Mouse (Mus musculus): ENCODE measurements at regions not wholly inside any gene's neighbourhood (a gene's known extent, or its start where the extent isn't known, plus 50 kb on each side); places are given as distances from the start of the nearest gene placed in this dataset.
A peak's percentile ranks its signal among the peaks of the same experiment; 100 is the strongest.

DNA sequence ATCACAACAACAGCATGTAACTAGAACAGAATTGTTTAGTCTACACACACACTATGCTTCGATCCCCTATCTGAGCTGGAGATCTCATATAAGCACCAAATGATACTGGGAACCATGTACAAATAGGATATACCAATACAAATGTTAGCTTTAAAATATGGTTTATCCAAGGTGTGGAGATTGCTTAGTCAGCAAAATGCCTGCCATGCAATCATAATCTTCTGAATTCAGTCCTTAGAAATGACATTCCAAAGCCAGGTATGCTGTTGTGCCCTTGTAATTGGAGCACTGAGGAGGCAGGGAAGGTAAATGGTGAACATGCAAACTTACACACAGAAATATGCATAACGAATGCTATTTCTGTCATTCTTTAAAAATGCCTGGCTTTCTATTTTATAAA is 54.0 kb upstream of the Thsd7b start:
- DNase-seq: no peak

DNA sequence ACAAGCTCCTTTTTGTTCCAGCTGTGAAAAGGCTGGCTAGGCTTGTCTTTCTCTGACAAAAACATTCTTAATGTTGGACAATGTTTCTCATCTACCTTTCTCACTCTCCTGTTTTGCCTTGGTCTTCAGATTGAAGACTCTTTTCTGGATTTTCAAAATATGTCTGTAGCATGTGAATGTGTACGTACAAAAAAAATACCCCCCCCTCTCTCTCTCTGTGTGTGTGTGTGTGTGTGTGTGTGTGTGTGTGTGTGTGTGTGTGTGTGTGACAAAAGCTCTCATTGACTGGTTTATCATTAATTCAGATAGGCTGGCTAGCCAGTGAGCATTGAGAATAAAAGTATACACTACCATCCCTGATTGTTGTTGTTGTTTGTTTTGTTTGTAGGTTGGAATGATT is 64.3 kb upstream of the Thsd7b start:
- DNase-seq: no peak

DNA sequence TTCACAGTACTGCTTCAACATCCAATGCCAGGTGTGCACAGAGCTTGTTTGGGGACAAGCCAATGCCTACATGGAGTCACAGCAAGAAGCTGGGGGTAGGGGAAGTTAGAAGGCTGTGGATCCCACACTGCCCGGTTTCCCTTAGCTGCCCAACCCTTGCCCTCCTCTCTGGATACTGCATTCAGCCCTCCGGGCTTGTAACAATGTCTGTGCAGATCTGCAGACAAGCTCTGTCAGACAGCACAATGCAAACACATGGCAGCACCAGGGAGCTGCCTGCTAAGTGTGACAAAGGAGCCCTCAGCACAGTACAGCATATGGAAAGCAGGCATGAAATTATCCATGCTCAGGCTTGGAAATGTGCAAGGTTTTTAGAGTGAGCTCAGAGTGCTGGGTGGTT is 64.7 kb upstream of the Thsd7b start:
- peak; percentile 8 for DNase-seq

DNA sequence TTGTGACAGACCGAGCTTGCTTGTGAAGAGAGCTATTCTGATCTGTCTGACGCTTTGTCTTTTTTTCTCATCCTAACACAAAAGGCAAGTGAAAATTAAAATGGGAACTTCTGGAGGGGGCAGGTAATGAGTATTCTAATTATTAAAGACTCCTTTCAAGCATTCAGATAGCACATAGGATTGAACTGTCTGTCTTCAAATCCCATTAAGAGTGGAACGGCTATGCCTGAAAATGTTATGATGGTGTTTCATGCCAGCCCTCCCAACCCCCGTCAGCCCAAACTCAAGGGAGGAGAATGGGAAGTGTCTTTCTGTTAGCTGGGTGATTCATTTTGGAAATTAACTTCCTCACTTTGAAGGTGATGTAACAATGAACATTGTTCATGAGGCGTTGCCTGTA is 65.4 kb upstream of the Thsd7b start:
- DNase-seq: peak; percentile 7

DNA sequence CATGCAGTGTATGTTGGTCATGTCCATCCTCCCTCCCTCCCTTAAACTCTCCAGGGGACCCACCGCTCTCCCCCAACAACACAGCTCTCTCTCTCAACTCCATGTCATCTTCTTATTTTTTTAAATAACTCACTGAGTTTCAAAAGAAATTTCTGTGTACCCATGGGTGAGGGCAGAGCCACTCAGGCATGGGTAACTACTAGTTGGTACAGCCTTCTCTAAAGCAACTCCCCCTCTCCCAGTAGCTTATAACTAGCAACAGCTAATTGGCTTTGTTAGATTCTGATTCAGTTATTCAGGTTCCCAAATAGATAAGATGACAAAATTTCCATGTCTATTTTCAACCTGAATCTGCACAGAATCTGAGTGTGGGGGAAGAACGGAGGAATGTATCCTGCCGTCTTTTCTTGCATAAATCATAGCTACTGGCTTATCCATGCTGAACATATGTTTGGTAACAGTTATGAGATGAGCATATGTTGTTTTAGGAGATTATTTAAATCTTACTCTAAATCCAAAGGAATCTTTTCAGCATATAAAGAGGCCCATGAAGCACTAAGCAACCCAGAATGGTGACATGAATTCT is 92.8 kb upstream of the Thsd7b start:
- peak; percentile 33 for DNase-seq

DNA sequence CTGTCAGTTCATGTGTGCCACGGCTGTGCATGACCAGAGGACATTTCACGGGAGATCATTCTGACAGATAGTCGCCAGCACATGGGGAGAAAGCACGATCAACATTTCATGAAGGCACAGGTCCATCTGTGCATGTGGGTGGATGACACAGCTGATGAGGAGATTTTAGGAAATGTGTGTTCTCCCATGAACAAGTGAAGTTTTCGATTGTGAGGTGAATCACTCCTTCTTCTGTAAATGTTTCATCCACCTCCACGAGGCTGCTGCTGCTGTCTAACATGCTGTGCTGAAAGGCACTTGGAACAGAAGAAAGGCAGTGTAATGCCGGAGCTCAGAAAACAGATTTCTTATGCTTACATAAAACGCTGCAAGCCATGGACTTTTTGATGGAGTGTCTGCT is 103.2 kb upstream of the Thsd7b start:
- peak; percentile 77 for DNase-seq

DNA sequence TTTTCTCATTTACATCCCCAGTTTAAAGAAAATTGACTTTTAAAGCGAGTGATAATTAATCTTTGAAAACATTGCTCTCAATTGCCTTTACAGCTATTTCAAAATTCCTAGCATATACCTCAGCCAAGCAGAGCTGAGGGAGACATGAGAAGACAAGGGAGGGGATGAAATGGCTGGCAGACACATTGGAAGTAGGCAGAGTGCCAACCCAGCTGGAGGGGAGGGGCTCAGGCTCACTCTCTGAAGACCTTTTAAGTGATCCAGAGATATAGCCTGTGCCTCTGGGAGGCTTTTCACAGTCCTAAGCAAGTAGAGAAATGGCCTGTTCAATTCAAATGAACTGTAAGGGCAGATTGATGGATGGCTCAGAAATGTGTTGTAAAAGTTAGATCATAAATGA is 122.5 kb upstream of the Thsd7b start:
- DNase-seq: no peak

DNA sequence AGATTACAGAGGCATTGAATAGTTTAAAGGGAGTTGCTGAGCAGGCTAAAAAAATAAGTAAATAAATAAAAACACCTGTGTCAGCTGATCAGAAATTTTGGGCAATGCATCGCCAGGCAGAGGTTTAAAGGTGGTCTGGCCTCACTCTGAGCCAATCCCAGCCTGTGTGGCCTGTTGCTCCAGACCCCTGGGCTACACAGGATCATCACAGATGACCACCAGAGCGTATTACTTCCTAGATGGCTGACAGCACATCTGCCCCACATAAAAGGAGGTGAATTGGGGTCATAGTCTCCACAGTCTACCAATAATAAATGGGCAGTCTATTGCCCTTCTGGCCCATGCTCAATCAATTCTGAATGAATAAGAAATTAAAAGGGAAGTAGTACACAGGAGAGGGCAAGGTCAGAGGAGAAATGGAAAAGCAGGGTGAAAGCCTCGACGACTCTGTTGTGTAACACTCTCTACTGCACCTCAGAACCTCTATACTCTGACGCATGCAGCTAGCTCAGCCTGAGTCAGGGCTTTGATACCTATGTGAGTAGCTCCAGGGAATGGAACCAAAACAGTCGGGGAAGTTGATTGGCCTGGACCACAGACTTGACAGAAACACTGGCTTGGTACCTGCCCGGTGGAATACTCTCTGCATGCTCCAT is 124.2 kb upstream of the Thsd7b start:
- no peak for DNase-seq

DNA sequence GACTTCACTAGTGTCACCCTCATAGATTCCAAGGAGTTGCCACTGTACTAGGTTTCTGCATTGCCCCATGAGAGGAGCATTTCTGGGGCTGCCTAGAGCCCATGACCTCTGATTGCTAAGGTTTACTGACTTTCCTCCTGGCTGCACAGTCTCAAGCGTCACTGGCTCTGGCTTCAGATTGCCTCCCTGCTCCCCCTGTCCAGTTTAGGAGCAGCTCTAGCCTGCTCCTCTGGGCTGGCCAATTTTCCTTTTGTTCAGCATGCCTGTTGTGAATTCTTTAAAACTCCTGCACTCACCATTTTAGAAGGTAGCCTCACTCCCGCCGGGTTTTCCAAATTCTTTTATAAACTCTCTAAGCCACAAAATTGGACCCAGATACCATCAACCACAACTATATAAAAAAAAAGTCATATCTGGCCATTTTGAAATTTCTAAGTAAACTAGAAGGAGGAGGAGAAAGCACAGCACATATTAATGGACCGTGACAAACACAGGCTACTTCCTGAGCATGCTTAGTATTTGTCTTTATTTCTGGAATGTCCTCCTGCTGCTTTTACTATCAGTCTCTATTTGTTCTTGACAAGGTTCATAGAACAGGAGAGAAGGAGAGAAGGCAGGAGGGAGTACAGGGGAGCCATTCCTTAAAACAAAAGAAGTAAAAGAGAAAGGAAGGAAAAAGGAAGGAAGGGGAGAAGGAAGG is 126.6 kb upstream of the Thsd7b start:
- DNase-seq: no peak

DNA sequence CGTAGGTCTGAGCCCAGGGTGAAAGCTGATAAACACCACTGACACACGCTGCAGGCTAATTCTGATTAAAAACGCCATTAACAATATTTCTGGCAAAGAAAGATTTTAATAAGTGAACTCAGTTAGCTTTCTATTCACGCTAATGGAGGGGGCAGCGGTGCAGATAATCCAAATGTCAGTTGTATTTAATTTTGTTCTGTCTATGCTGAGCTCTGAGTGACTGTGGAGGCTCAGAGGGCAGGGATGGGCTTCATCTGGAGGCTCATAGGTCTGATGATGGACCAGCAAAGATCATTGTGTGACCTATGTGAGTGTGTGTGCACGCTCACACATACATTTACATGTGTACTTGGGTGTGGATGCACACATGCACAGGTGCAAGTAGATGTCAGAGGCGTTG is 134.3 kb upstream of the Thsd7b start:
- DNase-seq: no peak

DNA sequence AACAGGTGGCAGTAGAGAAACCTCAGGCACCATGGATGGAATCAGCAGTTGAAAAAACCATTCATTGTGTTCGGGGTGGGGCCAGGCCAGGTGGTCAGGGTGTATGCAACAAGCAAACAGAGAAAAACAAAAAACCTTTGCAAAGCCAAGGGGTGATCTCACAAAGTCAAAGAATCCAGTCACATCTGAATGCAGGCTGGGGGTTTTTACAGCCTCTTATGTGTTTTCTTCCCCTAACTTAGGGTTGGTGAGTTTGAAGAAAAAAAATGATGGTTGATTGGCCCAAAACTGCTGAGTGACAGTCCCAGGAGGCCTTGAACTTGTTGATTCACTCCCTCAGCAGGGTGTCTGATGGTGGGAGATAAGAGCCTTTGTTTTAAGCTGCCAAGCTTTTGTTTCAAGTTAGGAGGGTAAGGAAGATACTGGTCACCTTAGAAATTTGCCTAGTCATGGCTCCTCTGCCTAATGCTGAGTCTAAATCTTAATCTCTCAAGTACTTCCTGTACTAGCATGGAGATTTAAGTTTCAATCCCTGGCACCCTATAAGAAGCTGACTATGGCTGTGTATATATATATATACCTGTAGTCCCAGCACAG is 166.0 kb upstream of the Thsd7b start:
- DNase-seq: no peak

DNA sequence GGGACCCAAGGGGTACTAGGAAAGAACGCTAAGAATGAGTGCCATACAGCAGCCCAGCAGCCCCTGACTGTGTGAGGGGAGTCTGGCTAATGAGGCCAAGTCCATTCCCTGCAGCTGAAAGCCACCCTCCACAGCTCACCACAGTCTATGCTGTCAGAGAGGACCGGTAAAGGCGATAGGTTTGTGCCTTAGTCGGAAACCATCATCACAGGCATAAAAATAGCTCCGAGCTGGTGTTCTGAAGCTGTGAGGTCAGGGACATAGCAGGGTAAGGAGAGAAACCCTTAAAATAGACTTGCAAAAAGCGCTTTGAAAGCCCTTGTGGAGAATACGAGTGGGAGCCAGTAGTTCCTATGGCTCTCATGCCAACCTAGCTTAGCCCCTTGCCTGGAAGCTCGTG is 172.1 kb upstream of the Thsd7b start:
- DNase-seq: no peak

DNA sequence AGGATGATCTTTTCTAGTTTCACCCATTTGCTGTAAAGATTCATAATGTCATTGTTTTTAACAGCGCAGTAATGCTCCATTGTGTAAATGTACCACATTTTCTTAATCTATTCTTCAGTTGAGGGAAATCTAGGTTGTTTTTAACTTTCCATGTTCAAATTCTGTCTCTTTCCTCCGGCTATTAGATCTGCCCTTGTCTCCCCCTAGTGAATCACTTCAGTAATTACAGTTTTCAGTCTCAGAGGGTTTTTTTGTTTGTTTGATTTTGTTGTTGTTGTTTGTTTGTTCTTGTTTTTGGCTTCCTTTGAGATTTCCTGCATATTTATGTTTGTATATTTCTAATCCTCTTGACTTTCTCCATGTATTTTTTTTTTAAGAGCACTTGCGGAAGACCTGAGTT is 194.8 kb upstream of the Thsd7b start:
- no peak for DNase-seq

DNA sequence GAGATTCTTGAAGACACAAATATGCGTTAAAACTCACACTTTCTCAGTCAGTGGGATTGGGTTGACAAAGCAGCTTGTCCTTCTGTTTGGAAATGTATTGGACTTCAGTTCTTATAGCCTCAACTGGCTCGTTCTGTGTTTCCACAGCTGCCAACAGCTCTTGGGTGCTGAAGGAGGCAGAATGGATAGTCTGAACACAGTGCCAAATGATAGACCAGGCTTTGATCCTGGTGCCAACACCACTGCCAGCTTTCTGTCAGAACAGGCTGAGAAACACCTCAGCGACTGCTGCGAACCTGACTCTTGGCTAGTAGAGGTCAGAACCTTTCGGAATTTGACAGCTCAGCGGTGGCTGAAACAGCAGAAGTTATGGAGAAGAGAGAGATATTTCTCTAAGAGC is 215.9 kb upstream of the Thsd7b start:
- no peak for DNase-seq

DNA sequence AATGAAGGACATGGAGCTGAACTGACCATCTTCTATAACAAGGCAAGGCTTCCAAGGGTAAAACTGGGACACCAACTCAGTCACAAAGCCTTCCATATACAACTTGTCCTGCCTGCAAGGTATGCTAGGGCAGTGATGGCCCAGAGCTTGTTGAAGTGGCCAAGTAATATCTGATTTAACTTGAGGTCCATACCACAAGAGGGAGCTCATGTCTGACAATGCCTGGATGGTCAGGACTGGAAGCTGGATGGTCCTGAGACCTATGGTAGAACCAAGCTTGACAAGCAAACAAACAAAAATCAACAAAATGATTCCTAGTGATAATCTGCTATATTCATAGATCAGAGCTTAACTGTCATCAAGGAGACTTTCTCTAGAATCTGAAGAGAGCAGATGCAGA is 217.8 kb upstream of the Thsd7b start:
- DNase-seq: no peak

DNA sequence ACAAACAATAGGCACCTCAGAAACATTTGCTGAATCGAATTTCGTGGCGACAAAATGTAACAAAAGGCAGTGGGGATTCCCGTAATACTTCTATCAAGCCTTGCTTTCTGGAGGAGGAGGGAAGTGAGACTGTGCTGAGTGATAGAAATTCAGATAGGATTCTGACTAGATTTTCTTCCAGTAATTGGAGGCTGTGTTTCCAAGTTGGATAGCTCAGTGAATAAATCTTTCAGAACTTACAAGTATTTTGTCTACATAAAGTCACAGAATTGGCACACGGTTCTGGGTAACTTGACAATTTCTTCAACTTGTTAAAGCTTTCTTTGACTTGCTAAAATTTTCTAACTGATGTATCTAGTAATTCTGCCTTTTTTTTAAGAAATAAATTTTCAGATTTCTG is 239.4 kb upstream of the Thsd7b start:
- DNase-seq: no peak

DNA sequence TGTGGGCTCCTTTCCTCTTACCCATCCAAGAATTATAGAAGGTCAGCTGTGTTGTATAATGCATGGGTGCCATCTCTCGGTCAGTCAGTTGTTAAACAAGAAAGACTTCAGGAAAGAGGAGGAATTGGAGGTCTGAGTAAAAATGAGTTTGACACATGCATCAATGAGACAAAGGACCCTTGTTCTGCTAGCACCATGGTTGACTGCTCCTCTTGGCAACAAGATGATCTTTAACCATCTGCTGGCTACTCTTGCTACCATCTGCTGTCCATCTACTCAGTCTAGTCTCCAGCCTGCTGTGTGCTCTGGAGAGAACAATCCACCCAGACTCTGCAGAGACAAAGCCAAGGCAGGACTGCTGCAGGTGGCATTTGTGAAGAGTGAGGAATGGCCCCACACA is 267.2 kb upstream of the Thsd7b start:
- no peak for DNase-seq

DNA sequence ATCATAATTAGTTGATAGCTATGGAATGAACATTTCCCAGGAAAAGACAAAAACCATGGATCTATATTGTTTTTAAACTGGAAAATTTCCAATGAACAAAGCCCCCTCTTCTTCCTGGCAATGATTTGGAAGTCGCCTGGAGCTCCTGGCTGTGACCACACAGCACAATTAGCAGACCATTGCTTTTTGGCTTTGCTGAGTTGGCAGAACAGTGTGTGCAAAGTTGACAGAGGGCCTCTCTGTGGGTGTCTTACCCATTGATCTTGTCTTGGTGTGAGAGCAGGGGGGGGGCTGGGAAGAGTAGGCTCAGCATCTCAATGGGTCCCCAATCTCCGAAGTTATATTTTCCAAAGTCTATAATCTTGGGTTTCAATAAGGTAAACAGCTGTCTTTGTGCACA is 270.8 kb upstream of the Thsd7b start:
- no peak for DNase-seq

DNA sequence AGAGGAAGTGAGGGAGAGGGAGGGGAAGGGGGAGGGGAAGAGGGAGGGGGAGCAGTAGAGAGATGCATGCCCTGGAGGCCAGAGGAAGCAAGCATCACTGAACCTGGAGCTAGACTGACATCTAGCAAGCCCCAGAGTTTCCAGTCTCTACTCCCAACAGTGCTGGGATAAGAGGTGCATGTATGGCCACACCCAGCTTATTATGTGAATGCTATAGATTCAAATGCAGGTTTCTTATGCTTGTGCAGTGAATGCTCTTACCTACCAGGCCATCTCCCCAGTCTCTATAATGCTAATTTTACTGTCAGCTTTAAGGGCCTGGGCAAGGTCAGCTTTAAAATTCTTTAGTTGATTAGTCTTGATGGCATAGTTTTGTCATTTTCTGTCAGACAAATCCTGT is 271.3 kb upstream of the Thsd7b start:
- DNase-seq: no peak

DNA sequence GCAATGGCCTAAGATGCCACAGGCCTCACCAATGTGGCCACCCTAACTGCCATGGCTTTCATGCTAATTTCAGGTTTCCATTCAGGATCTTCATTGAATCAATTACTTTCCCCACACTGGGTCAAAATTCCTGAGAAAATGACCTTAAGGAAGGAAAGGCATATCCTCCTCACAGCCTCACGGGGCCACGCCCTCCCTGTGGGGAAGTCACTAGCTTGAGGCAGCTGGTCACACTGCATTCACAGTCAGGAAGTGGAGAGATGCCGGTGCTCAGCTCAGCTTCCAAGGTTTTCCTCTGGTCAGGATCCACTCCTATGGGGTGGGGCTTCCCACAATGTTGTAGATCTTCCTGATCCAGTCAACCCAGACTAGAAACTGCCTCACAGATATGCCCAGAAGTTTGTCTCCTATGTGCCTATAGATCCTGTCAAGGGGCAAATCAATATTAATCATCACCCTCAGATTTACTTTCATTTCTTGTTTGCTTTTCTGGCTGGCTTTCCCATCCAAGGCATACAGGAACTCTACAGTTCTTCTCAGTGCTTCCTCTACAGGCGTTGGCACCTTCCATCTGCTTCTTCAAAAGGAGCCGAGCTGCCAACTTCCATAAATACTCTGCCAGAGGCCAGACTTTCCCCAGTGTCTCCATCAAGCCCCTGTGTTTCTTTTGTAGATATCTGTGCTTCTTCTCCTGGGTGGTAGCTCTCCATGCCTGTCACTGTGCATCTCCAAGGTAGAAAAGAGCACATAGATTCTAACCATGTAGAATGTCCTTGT is 273.2 kb upstream of the Thsd7b start:
- peak; percentile 21 for DNase-seq

DNA sequence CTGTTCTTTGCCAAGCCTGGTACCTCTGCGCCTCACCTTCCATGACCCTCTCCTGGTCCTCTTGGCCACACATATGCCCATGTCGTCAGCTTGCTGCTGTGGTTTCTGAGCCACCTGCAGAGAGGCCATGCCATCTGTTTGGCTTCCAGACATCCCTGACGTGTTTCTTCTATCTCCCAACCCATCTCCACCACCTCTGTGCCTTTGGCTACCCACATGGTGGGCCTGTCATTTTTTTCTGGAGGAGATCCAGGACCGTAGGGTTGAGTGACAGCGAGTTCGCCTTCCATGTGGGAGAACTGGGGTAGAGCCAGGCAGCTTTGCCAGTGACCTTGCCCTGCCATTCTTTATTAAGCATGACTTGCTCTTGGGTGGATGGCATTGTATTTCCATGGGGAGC is 278.4 kb upstream of the Thsd7b start:
- DNase-seq: no peak

DNA sequence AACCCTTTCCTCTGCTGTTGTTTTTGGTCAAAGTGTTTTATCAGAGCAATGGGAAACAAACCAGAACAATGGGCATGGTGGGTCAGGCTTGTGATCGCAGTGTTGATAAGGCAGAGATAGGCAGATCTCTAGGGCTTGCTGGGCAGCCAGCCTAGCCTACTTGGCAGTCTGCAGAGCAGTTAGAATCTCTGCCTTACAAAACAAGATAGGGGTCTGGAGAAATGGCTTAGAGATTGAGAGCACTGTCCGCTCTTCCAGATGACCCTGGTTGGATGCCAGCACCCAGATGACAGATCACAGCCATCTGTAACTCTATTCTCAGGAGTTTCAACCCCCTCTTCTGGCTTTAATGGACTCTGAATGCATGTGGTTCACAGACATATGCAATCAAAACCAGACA is 289.7 kb upstream of the Thsd7b start:
- no peak for DNase-seq

DNA sequence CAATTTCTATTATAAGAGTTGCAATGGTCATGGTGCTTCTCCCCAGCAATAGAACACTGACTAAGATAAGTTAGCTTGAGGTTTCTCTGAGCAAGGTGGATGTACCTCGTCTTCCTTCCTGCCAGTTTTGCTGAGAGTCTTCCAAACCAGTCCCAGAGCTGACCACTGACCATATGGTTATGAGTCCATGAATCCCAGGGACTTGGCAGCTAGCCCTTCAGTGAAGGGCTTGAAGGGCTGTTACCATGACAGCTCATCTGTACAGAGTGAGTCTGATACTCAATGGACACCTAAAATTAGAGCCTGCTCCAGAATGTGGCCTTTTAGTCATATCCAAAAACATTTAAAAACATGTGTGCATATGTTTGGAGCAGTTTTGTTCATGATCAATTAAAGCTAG is 297.5 kb upstream of the Thsd7b start:
- no peak for DNase-seq

DNA sequence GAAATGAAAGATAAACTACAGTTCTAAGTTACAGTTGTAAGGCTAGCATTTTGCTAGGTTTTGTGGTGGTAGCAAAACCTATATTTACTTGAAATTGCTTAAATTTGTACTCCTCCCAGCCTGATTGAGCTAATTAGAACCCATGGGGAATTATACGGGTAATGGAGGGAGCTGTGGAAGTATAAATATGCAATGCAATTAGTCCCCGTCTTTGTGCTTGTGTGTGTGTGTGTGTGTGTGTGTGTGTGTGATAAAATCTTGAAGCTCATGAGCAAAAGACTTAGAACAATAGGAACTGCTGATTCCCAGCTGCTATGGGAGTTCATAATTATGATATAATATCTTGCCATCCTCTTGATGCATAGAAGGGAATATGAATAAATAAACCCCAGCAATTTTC is 321.7 kb upstream of the Thsd7b start:
- no peak for DNase-seq
